Mouse (Mus musculus) layer of hippocampus, adult 8-10 months (tissue): Measurements from ENCODE around the gene Speer4f2. TPM values are rescaled to one million over a fixed set of nuclear protein-coding genes. Genes with fewer than 3 reads are reported as not detected.

Experiments used
- total RNA-seq, 4 experiments: library from RNA; stranded (reverse); gene quantifications; 2 replicates each; pipeline ENCODE4 v1.2.4; 2022

Speer4f2 gene
- total RNA-seq, 4 experiments from 2014 or later: not detected

Other genes with a start within 250 kb of the Speer4f2 start
- not detected for gene Speer4f1, start 102.9 kb downstream of the Speer4f2 start, total RNA-seq
- gene Sema3c, start 201.1 kb downstream of the Speer4f2 start, total RNA-seq: 10 to 100 TPM; 11.3 to 15.1 (median 14.4) TPM